Mouse (Mus musculus) testis, adult 2 months (tissue): ENCODE data around the gene Prkd3. TPM values are rescaled to one million over a fixed set of nuclear protein-coding genes. Genes with fewer than 3 reads are reported as not detected.

Source experiments
- H3K27ac ChIP-seq: fragments of 200-500 bp; 2 replicates; pipeline ENCODE4 v1.5.1; 2012; ENCODE audit warnings: low read depth, low read length; ENCODE audit not compliant: control insufficient read depth, insufficient read depth
- H3K27me3 ChIP-seq: fragments of 200-500 bp; 2 replicates; pipeline ENCODE4 v1.6.1; 2012; ENCODE audit warnings: mild to moderate bottlenecking, low read length, moderate library complexity; ENCODE audit not compliant: control insufficient read depth, insufficient read depth
- H3K36me3 ChIP-seq: fragments of 200-500 bp; 2 replicates; pipeline ENCODE4 v1.6.1; 2012; ENCODE audit warnings: mild to moderate bottlenecking, low read length; ENCODE audit not compliant: control insufficient read depth, insufficient read depth
- H3K4me1 ChIP-seq: fragments of 200-500 bp; 2 replicates; pipeline ENCODE4 v1.6.1; 2012; ENCODE audit warnings: low read length; ENCODE audit not compliant: control insufficient read depth, insufficient read depth
- H3K4me3 ChIP-seq: fragments of 200-500 bp; 2 replicates; pipeline ENCODE4 v1.5.1; 2012; ENCODE audit warnings: low read depth, mild to moderate bottlenecking, low read length, moderate library complexity, mixed read lengths; ENCODE audit not compliant: control insufficient read depth
- CTCF ChIP-seq: fragments of 200-500 bp; IDR thresholded peaks from 2 replicates; pipeline ENCODE4 v1.5.1; 2012; ENCODE audit warnings: low read depth, mild to moderate bottlenecking, inconsistent platforms, low read length, moderate library complexity; ENCODE audit not compliant: control insufficient read depth, insufficient read depth, insufficient replicate concordance
- POLR2A ChIP-seq: fragments of 200-500 bp; IDR thresholded peaks from 2 replicates; pipeline ENCODE4 v1.6.1; 2012; ENCODE audit warnings: low read depth, mild to moderate bottlenecking, inconsistent platforms, low read length, moderate library complexity; ENCODE audit not compliant: control insufficient read depth
- polyA plus RNA-seq: library from polyadenylated mRNA; depleted of rRNA; stranded (reverse); fragments of >200 nt; gene quantifications from 2 replicates; pipeline ENCODE4 v1.2.3, GENCODE M21; 2012

Gene Prkd3
- polyA plus RNA-seq, 1 experiment = 4.2 TPM

- Histone ChIP-seq H3K4me1 (no peaks in the 10 kb centered on the region), H3K36me3 (no peaks in the 10 kb centered on the region), H3K27me3 (no peaks in the 10 kb centered on the region), H3K27ac (no peak overlapping the region), H3K4me3 (no peak overlapping the region)
- no peak for TF ChIP-seq CTCF
- no peak for TF ChIP-seq POLR2A
Measured at GRCm38 (mm10) chr17:79013625-79014024, 7.0 kb downstream of the Prkd3 start.

GRCm38 (mm10) chr17:78999745-79000270, 20.8 kb downstream of the Prkd3 start:
- H3K36me3 ChIP-seq = no peaks in the 10 kb centered on the region
- H3K4me3 ChIP-seq = no peak overlapping the region
- H3K4me1 ChIP-seq = no peaks in the 10 kb centered on the region
- H3K27me3 ChIP-seq = no peaks in the 10 kb centered on the region
- TF ChIP-seq CTCF (no peak), POLR2A (no peak)
- H3K27ac ChIP-seq = no peak overlapping the region

- TF ChIP-seq CTCF (no peak), POLR2A (no peak)
- no peaks in the 10 kb centered on the region for H3K4me1 ChIP-seq
- H3K36me3 ChIP-seq = no peaks in the 10 kb centered on the region
- H3K27me3 ChIP-seq = no peaks in the 10 kb centered on the region
- H3K4me3 ChIP-seq = no peak overlapping the region
- no peak overlapping the region for H3K27ac ChIP-seq
Measured at GRCm38 (mm10) chr17:78999189-78999588, 21.4 kb downstream of the Prkd3 start.

DNA sequence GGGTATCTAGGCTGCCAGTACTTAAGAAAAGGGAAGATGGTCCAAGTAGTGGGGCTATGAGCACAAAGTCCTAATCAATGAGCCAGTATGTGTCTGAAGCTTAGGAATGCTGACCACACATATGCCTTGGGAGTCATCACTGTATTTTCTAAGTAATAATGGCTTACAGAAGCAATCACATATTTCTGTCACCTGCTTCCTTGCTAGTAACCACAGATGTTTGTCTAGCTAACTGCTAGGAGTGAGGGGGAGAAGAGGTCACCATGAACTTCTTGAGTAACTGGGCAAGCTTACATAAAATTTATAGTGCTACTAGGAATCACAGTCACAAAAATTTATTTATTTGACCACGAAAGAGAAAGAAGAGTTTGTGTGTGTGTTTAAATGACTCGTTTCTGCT, 22.5 kb downstream of the Prkd3 start:
- TF ChIP-seq CTCF (no peak), POLR2A (no peak)
- no peaks in the 10 kb centered on the region for H3K27me3 ChIP-seq
- H3K27ac ChIP-seq = no peak overlapping the region
- H3K4me3 ChIP-seq = no peak overlapping the region
- no peaks in the 10 kb centered on the region for H3K4me1 ChIP-seq
- H3K36me3 ChIP-seq = no peaks in the 10 kb centered on the region

GRCm38 (mm10) chr17:78994931-78995820, 25.4 kb downstream of the Prkd3 start:
- TF ChIP-seq CTCF (no peak), POLR2A (no peak)
- H3K4me3 ChIP-seq = no peak overlapping the region
- H3K27me3 ChIP-seq = no peaks in the 10 kb centered on the region
- H3K27ac ChIP-seq = no peak overlapping the region
- no peaks in the 10 kb centered on the region for H3K36me3 ChIP-seq
- no peaks in the 10 kb centered on the region for H3K4me1 ChIP-seq

GRCm38 (mm10) chr17:78994382-78994781, 26.2 kb downstream of the Prkd3 start:
- no peak for TF ChIP-seq CTCF
- Histone ChIP-seq H3K27ac (no peak overlapping the region), H3K27me3 (no peaks in the 10 kb centered on the region), H3K4me3 (no peak overlapping the region), H3K36me3 (no peaks in the 10 kb centered on the region), H3K4me1 (no peaks in the 10 kb centered on the region)

- no peaks in the 10 kb centered on the region for H3K4me1 ChIP-seq
- H3K27me3 ChIP-seq = no peaks in the 10 kb centered on the region
- H3K27ac ChIP-seq = no peak overlapping the region
- no peak overlapping the region for H3K4me3 ChIP-seq
- H3K36me3 ChIP-seq = no peaks in the 10 kb centered on the region
- no peak for TF ChIP-seq POLR2A
- no peak for TF ChIP-seq CTCF
Measured at GRCm38 (mm10) chr17:78993670-78994069, 26.9 kb downstream of the Prkd3 start.
